In genomic region chr19:53369469-53370043, GRCm38 (mm10) we compare ENCODE assay signal across 8 mouse cellular contexts. TPM values are rescaled to one million over a fixed set of nuclear protein-coding genes. Genes with fewer than 3 reads are reported as not detected.
DNase-seq lines count a peak whose midpoint lies in the region; ATAC-seq and TF ChIP-seq lines count a peak whose summit lies in the region.

No protein-coding gene starts in this region.

- DNase-seq in adrenal gland, adult (ENCODE audit: inconsistent age in 2 of 2, low spot score in 1 of 2) = peak; percentile 80 to 95
- peak; percentile 83 to 87 for DNase-seq in cerebellum, postnatal 4 days (ENCODE audit: low spot score in 2 of 2)
- DNase-seq in gastrocnemius, adult 2 months = peak; percentile 79
- peak; percentile 81 to 85 for DNase-seq in left cerebral cortex, adult 18-20 months (ENCODE audit: low spot score in 2 of 2)
- DNase-seq in lung, postnatal 4 days = peak; percentile 68 to 87
- peak; percentile 65 for DNase-seq in retina, postnatal 7 days (ENCODE audit: low read depth, low spot score)
- peak; percentile 65 to 75 for DNase-seq in urinary bladder, postnatal 36 days (ENCODE audit: low spot score in 2 of 2)

- H3K27ac ChIP-seq in gastrocnemius, adult 2 months = peak overlapping the region; percentile 46; the same call in 1 of the 2 replicates
- H3K27ac ChIP-seq in hindbrain, embryonic 16.5 days (ENCODE audit: low read depth, low read length) = no peak overlapping the region

- H3K36me3 ChIP-seq in hindbrain, embryonic 16.5 days (ENCODE audit: control insufficient read depth, insufficient read depth, low read length) = no peaks in the 10 kb centered on the region

- H3K9me3 ChIP-seq in hindbrain, embryonic 16.5 days (ENCODE audit: control insufficient read depth, low read length) = no peaks in the 10 kb centered on the region

- H3K9ac ChIP-seq in hindbrain, embryonic 16.5 days (ENCODE audit: low read depth, low read length) = 0 out of 2 replicates have a peak overlapping the region, but pooled peaks have one; percentile 3

- intact Hi-C loops in gastrocnemius, adult 2 months (cut with DNase I) = loop anchor here (1.0 to 5.0 kb wide), 3 partner anchors 37 to 362 kb away; no protein-coding TSS in a partner anchor

- no peaks in the 10 kb centered on the region for H3K27me3 ChIP-seq in hindbrain, embryonic 16.5 days (replicated peaks; ENCODE audit: control insufficient read depth, insufficient read depth, low read length)

- ATAC-seq in hindbrain, embryonic 16.5 days = peak; percentile 61; the same call in 1 of the 2 replicates

- no peak overlapping the region; the same call in 1 of the 2 replicates for H3K4me3 ChIP-seq in gastrocnemius, adult 2 months
- H3K4me3 ChIP-seq in hindbrain, embryonic 16.5 days (ENCODE audit: low read length) = no peak overlapping the region

- peaks cover 10% of the 10 kb centered on the region for H3K4me1 ChIP-seq in hindbrain, embryonic 16.5 days (ENCODE audit: control insufficient read depth, insufficient read depth, low read depth, low read length)

- peak; percentile 93 for TF ChIP-seq CTCF in gastrocnemius, adult 2 months (IDR thresholded peaks at IDR 0.05)

- WGBS in hindbrain, embryonic 16.5 days = 30% methylated on average over 14 of the region's 14 CpGs

- H3K4me2 ChIP-seq in hindbrain, embryonic 16.5 days (ENCODE audit: low read length) = no peak overlapping the region

RNA-seq across cellular contexts. Expression of gene Gm10197, which starts 2.0 kb away (rescaled TPM):
- not detected for total RNA-seq in gastrocnemius, adult 2 months (2021)
- polyA plus RNA-seq in hindbrain, embryonic 16.5 days (2015; fragmentation: Nextera tagmentation; extraction: Ambion mirVana) = not detected in 2 replicates
- not detected for total RNA-seq in left cerebral cortex, adult 18-20 months (2021)

RNA-seq across cellular contexts. Expression of gene Smndc1, which starts 20.8 kb away (rescaled TPM):
- total RNA-seq in gastrocnemius, adult 2 months (2021) = 10 to 100 TPM; 28.1 to 30.7 TPM
- 26.9 and 29.8 TPM in 2 replicates for polyA plus RNA-seq in hindbrain, embryonic 16.5 days (2015; fragmentation: Nextera tagmentation; extraction: Ambion mirVana)
- 10 to 100 TPM; 36.8 to 39.2 TPM for total RNA-seq in left cerebral cortex, adult 18-20 months (2021)

RNA-seq across cellular contexts. Expression of gene Mxi1, which starts 59.2 kb away (rescaled TPM):
- total RNA-seq in gastrocnemius, adult 2 months (2021) = 10 to 100 TPM; 38.1 to 53.6 TPM
- 18.9 and 27.8 TPM in 2 replicates for polyA plus RNA-seq in hindbrain, embryonic 16.5 days (2015; fragmentation: Nextera tagmentation; extraction: Ambion mirVana)
- total RNA-seq in left cerebral cortex, adult 18-20 months (2021) = 10 to 100 TPM; 76.1 to 89.7 TPM
